Mouse (Mus musculus) adipocyte (in vitro differentiated cells): ENCODE results near the gene D130043K22Rik.

Experiments
- DNase-seq: peaks from one replicate; pipeline ENCODE4 v3.0.0-alpha.2; 2016; ENCODE audit warnings: low spot score

The D130043K22Rik gene

DNA sequence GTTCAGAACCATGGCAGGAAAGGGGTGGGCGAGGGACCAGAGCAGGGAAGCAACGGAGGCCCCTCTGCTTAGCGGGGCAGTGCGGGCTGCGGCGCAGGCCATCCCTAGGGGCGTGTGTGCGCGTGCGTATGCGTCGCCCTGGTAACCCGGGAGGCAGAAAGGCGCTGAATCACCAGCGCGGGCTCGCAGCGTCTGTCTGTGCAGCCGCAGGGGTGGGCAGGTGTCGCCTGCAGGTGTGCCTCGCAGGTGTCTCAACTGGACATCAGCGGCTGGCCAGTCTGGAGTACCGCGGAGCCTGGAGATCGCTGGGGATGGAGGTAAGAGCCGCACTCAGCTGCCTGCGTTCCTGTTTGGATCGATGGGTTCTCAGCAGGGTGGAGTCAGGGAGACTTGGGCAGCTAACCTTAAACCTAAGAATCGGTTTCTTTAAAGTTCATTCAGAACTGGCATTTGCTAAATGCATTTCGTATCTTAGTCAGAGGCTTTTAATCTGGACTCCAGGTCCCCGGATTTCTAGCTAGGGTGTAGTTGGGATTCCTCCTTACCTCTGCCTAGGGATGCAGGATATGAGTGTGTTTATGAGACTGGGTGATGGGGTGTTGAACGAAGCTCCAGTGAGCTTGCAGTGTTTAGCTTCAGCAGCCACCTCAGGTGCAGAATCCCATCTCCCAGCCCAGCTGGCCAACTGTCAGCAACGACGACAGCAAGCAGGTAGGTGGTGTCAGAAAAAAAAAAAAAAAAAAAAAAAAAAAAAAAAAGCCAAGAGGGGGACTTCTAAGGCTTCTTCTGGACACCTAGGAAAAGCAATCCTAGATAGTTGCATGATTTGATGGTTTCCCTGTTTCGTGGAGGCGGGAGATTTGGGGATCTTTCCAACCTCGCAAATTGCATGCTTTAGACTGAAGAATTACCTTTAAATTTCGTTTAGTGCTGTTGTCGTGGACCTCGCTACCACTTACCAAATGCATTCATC lies at the start of gene D130043K22Rik:
TSS of gene D130043K22Rik (plus strand) at position 153 of the 973 bp plus-strand sequence.
- DNase-seq = no peak

DNA sequence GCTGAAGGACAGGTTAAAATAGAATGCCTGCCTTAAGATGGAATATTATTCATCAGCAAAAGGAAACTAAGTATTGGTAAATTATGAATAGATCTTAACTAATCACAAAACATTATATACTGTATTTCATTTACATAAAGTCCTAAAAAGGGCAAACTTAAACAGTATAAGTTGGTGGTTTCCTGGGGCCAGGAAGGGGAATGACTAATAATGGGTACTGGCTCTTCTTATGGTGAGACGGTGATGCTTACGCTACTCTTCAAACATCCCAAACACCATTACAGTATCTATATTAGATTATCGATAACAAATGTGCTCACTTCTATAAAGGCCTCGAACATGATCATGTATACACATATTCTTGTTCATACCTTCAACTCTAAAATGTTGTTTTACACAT lies 46.2 kb upstream of the D130043K22Rik start:
- DNase-seq = no peak

DNA sequence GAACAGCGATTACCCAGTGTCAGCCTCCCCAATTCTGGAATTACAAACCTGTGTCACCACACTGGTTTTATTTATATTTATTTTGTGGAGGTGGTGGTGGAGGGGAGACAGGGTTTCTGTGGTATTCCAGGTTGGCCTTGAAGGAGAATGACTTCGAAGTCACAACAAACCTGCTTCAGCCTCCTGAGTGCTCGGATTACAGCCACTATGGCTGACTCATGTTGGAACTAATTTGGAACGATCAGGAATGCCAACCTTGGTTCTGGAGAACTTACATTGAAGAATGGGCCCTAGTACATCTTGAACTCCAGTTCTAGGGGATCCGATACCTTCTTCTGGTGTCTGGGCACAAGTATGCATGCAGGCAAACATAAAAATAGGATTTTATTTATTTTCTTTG lies 45.6 kb upstream of the D130043K22Rik start:
- no peak for DNase-seq

DNA sequence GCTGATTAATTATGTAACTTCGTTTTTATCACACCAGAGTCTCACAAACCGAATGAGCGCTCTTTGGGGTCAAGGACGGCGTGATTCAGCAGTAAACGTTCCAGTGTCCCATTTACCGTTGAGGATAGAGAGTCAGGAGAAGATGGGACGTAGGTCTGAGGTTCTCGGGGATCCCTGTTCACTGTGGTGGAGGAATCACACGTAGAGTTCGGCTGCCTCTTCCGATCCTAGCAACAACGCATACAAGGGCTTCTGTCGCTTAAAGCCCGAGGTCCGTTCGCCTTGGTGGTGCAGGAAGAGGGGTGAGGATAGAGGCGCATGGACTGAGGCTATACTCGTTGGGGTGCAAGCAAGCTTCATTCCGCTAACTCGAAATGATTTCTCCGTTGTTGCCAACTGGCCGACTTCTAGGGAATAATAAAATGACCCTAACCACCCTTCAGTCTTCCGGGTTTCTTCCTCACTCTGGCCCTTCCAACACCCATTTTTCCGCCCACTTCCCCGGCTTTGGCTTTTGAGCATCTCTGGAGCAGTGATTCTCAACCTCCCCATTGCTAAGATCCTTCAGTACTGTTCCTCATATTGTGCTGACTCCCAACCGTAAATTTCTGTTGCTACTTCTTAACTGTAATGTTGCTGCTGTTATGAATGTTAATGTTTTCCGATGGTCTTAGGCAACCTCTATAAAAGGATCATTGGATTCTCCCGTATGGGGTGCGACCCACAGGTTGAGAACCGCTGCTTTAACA lies 44.8 kb upstream of the D130043K22Rik start:
- no peak for DNase-seq

DNA sequence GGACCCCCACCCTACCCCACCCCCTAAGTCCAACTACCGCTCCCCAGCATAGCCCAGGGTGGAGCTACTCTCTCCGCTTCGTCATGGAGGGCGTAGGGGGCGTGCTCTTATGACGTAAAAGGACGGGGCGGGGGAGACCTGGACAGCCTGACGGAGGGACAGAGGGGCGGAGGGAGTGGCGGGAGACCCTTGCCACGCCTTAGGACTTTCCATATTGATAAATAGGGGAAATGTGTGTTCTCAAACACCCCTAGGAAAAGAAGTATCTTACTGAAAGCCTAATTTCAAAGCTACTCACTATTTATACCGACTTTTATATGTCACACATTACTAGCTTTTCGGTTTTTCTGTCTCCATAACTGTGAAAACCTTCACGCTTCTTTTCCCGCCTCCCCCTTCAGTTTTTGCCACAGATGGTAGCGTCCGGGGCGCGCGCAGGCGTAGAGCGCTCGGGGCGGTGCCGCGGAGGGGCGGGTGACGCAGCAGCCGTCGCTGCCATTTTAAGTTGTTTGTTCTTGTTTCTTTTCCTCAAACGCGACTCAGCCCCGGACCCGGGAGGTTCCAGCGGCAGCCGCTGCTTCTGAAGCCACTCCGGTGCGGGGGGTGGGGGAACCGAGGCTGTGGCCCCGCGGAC lies 44.1 kb upstream of the D130043K22Rik start:
- peak; percentile 97 for DNase-seq

DNA sequence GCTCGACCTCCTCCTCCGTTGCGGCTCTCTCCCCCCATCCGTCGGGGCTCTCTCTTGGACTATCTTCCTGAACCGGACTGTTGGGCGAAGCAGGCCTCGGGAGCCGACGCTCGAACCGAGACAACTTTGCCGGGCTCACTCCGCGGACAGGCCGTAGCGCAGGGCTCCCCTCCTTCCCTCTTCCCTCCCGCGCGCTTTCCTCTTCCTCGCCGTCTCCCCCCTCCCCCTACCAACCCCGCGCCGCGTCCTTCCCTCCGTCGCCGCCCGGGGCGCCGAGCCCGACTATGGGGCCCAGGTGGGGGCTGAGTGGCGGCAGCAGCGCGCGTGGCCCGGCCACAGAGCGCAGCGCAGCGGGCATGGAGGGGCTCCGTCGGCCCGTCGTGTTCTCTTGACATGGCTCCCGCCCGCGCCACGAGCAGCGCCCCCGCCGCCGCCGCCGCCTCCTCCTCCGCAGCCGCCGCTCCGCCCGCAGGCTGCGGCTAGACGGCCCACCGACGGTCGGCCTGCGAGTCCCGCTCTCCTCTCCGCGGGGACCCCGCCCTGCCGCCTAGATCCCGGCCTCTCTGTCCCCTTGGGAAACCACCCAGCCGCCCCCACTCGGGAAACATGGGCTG lies 43.5 kb upstream of the D130043K22Rik start, which contains the start of gene BC005537:
TSS of gene BC005537 (plus strand) at position 350 of the 614 bp plus-strand sequence.
- no peak for DNase-seq

DNA sequence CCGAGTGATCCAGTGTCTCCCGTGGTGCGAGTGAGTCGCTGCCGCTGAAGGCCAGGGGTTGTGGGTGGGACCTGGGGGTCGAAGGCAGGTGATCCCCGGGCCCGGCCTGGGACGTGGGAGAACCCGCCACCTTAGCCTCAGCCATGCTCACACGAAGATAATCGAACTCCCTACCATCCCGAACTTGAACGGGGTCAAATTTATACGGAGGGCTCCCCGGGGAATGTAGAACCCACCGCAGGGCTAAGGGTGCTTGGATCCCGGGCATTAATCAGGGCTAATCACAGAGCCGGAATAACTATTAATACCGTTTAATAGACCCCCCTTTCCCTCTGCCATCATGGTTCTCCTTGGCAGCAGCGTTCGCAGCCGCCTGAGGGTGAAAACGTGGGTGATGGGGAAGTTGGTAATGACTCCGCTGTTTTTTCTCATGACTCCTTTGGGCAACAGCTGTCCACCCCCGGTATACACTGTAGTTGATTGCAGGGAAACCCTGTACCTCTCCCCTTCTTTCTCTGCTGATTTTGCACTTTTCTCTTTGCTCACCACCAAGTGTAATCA lies 42.7 kb upstream of the D130043K22Rik start:
- peak; percentile 47 for DNase-seq

DNA sequence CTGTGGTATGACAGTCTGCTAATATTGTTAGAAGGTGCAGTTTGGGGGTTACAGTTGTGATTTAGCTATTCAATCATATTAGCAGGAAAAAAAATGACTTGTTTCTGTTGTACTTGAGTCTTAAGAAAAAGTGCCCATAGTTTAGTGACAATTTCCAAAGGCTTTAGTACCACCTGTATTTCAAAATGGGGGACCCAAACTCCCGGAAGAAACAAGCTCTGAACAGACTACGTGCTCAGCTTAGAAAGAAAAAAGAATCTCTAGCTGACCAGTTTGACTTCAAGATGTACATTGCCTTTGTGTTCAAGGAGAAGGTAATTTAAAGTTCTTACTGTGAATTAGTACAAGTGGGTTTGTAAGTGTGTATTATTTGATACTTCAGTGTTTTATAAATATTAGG lies 41.7 kb upstream of the D130043K22Rik start:
- DNase-seq = no peak

DNA sequence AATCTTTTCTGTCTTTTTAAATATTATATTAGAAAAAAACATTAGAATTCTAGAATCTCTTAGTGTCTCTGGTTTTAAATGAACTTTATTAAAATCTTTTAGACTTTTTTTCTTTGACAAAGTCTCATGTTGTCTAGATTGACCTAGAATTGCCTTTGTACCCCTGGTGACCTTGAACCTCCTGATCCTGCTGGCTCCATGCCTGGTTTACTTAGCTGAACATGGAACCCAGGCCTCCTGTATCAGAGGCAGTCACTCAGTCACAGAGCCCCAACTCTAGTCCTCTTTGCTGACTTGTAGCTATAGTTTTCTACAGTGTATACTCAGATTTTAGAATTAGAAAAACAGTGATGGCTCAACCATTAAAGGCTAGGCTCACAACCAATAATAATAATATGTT lies 38.9 kb upstream of the D130043K22Rik start:
- no peak for DNase-seq

DNA sequence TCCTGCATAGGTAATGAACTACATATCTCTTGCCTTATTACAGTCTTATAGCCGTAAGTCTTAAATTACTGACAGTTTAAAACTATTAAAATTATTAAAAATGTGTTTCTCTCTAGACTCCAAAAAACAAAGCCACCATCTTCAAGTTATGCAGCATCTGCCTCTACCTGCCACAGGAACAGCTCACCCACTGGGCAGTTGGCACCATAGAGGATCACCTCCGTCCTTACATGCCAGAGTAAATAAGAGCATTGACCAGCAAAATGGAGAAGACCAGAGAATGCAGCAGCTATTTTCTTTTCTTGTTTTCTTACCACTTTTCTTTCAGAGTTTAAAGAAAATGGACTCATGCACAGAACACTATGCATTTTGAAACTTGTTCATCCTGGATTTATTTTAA lies 32.4 kb upstream of the D130043K22Rik start:
- DNase-seq = no peak

DNA sequence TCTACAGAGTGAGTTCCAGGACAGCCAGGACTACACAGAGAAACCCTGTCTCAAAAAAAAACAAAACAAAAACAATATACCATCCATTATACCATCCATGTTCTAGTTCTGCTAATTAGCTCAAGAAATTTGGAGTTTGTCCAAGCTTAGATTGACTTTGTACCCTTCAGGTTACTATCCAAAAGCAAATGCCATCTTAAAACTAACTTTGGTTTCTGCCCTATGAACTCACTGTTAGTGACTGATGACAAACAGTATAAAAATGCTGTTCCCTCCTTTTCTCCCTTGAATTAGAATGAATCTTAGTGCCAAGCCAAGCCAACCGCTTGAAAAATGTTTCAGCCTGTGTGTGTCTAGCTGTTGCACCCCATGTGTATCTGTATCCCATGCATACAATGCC lies 30.3 kb upstream of the D130043K22Rik start:
- no peak for DNase-seq

DNA sequence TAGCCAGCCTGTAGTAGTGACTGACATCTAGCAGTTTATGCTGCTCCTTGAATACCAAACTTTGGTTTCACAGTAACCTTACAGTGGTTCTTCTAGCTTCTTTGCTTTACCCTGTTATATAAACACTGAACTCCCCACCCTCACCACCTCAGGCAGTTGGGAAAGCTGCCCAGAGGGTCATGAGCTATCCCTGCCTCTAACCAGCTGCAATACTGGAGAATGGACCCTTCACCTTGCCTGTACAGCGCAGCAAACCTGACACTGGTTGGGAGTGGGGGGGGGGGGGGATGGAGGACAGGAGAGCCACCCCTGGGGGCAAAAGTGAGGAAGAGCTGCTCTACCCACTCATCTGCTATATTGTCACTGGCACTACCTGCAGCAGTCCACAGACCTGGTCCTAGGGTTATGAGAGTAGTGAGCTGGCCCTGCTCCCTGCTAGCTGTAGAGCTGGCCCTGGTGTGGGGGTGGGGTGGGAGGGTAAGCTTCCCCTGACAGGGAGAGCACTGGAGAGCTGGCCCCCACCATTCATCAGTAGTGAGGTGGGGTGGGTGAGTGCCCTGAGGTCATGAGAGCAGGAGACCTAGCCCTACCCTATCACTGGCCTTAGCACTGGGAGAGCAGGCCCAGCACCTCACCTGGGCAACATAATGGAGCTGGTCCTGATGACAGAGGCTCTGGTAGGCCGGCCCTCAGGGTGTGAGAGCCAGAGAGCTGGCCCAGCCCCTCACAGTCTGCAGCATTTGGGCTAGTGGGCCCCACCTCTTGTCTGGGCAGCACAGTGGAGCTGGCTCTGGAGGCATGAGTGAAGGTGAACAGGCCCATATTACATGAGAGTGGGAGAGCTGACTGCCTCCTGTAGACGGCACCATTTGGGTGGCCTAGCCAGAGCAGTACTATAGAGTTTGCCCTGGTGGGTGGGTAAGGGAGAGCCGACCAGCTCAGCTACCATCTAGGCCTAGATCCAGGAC lies 28.5 kb upstream of the D130043K22Rik start:
- peak; percentile 43 for DNase-seq

DNA sequence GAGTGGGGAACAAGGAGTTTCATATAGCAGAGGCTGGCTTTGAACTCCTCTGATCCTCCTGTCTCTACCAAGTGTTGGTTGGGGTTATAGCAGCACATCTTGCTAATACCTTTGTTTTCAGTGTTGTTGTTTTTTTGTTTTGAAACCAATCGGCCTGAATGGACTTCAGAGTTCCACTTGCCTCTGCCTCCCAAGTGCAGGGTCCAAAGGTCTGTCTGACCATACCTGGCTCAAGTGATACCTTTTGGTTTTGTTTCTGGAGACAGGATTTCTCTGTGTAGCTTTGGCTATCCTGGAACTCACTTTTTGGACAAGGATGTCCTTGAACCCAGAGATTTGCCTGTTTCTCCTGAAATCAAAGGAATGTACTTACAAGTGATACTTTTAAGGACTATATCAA lies 25.0 kb upstream of the D130043K22Rik start:
- no peak for DNase-seq

DNA sequence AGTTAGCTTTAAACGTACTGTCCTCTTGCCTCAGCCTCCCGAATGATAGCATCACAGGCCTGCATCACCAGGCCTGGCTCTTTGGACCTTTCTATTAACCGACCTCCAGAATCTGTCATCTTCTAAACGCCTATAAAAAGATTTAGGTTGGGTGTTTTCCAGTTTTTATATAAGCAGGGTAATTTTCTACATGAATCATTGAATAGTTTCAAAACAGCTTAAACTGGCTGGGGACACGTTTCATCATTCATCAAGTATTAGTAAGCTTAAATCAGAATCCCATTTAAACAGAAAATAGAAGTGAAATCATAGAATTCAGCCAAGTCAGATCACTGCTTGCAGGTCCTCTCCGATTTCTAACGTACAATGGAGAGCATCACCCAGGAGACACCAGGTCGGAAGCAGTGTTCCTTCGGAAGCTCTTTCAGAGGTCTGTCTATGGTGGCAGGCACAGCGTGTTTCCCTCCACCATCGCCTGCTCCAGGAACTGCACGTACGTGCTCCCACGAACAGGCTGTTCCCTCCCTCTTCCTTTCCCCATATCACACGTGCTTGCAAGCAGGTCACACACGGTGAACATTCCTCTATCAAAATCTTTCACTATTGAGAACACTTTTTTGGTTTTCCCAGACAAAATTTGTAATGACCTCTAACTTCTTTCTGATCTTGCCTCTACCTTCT lies 22.1 kb upstream of the D130043K22Rik start:
- DNase-seq = no peak

DNA sequence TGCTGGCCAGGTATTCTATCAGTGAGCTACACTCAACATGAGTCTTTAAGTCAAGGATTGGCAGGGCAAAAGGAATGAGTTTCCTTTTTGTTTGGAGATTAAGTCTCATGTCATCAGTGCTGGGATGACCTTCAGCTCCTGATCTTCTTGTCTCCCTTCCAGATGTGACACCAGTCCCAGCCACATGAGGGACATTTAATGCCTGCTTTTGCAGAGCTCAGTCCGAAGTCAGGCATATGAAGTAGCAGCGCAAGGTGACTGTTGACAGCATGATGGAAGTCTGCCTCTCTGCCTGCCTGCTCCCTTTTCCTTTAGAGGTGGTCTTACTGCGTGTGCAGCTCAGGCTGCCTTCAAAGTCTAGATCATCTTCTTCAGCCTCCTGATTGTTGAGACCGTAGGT lies 20.3 kb upstream of the D130043K22Rik start:
- DNase-seq = no peak

DNA sequence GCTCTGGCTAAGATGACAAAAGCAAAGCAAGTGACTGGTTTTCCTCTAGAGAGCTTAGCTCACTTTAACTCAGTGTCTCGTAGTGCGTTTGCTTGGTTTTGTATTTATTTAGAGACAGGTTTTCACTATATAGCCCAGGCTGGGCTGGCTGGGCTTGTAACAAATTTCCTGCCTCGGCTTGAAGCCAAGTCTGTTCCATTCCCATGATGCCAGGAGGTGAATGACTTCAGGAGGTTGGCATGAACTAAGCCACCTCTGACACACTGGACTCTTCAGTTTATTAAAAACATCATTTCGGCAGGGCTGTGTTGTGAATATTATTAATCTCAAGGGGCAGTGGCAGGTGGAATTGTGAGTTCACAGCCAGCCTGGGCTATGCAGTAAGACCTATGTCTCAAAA lies 19.3 kb upstream of the D130043K22Rik start:
- DNase-seq = peak; percentile 74

DNA sequence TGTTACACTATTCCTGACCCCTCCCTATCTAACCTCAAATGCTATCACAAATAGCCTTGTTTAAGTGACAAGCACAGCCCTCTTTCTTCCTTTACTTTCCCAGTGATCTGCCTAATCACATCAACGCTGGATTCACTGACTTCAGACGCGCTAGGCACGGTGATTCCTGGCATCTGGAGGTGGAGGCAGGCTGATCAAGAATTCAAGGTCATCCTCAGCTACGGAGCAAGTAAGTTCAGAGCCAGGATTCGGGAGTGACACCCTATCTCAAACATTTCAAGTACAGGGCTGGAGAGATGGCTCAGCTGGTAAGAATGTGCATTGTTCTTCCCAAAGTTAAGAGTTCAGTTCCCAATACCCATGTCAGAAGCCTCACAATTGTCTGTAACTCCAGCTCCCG lies 18.8 kb upstream of the D130043K22Rik start:
- DNase-seq = no peak

DNA sequence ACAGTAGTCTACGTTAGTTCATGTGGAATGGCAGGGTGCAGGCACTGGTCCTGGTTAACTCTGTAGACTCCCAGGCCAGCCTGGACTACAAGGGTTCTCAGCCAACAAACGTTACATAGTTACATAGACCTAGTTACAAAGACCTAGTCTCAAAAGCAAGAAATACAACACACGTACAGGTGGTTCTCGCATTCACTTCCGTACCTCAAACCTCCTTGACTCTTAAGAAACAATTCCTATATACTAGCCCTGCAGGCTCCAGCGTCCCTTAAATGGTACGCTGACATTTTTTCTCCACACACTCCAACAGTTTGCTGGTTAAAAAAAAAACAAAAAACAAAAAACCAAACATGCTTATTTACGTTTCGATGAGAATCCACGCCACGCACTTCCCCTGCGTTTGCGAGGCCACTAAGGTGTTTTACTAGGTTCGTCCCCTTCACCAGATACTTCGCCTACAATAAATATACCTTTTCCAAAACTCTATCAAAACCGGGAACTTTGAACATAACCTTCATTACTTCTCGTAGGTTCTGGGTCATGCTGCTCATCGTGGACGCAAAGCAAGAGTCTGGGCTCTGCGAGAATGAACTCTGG lies 14.1 kb upstream of the D130043K22Rik start:
- no peak for DNase-seq

DNA sequence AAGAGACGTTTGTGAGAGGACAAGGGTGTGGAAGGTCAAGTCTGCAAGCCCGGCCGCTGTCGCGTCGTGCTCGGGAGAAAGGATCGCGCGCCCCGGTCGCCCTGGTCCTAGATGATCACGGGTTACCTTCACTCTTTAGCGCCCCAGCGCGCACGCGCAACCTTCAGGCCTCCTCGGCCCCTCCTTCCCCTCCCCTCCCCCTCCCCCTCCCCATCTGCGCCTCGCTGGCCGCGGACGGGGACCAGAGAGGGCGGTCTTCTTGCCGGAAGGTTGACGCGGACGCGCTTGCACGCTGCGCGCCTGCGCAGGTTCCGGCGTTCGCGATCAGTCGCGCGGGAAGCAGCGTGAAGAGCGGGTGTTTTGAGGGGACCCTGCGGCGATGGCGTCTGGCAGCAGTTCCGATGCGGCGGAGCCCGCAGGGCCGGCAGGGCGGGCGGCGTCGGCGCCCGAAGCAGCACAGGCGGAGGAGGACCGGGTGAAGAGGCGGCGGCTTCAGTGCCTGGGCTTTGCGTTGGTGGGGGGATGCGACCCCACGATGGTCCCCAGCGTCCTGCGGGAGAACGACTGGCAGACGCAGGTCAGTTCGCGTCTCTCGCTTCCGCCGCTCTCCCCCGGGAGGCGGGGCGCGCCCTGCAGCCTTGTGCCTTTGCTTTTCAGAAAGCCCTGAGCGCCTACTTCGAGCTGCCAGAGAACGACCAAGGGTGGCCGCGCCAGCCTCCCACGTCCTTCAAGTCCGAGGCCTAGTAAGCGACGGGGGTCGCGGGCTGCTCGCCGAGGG lies 13.4 kb upstream of the D130043K22Rik start, which contains the start of the genes Acot13 and Tdp2:
TSS of gene Acot13 (minus strand) at position 188 of the 778 bp plus-strand sequence.
TSS of gene Tdp2 (plus strand) at position 327 of the 778 bp plus-strand sequence.
- DNase-seq = peak; percentile 96
